8 mouse cellular contexts compared by ENCODE assay signal in the genomic region with DNA sequence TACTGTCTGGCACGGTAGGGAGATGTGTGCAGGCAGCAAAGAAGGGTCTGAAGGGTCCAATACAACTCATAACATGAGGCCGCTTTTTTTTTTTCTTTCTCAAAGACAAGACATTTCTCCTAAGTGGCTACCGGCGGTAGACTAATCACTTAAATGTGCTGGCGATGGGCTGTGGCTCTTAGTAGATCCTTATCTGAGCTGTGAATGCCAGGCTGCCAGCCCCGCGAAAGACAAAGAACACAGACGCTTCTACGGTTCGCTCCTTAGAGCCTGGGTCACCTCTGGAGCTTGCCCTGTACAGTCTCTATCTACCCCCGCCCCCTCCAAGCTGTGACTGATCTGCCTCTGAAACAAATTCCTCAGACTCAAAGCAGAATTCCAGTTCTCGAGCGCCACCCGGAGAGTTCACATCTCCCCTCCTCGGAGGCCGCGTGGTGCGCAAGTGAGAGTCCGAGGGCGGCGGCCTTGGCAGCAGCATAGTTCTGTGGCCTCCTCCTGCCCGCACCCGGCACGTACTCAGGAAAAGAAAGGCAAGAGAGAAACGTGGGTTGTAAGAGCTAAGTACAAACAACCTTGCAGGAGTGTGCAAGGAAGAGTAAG. TPM values are rescaled to one million over a fixed set of nuclear protein-coding genes. Genes with fewer than 3 reads are reported as not detected.
DNase-seq lines count a peak whose midpoint lies in the region; ATAC-seq lines count a peak whose summit lies in the region.

No protein-coding gene starts in this region.

- H3K9me3 ChIP-seq in embryonic facial prominence, embryonic 10.5 days = no peaks in the 10 kb centered on the region
- no peaks in the 10 kb centered on the region for H3K9me3 ChIP-seq in heart, embryonic 11.5 days (replicated peaks; ENCODE audit: control insufficient read depth, low read length)
- no peaks in the 10 kb centered on the region for H3K9me3 ChIP-seq in kidney, embryonic 15.5 days (replicated peaks)
- H3K9me3 ChIP-seq in stomach, embryonic 15.5 days = no peaks in the 10 kb centered on the region

- peak overlapping the region; percentile 62 for H3K4me3 ChIP-seq in embryonic facial prominence, embryonic 10.5 days
- H3K4me3 ChIP-seq in heart, embryonic 11.5 days (ENCODE audit: low read depth, low read length) = no peak overlapping the region
- peak overlapping the region; percentile 52 for H3K4me3 ChIP-seq in kidney, embryonic 15.5 days (replicated peaks)
- peak overlapping the region; percentile 45; the same call in 1 of the 2 replicates for H3K4me3 ChIP-seq in stomach, embryonic 15.5 days (replicated peaks)

- H3K4me2 ChIP-seq in heart, embryonic 11.5 days = peak overlapping the region; percentile 67
- H3K4me2 ChIP-seq in kidney, embryonic 15.5 days = peak overlapping the region; percentile 68
- H3K4me2 ChIP-seq in stomach, embryonic 15.5 days = peak overlapping the region; percentile 60

- no peak overlapping the region for H3K9ac ChIP-seq in heart, embryonic 11.5 days (ENCODE audit: low read depth, low read length)
- H3K9ac ChIP-seq in kidney, embryonic 15.5 days = no peak overlapping the region
- no peak overlapping the region for H3K9ac ChIP-seq in stomach, embryonic 15.5 days

- peaks cover 90% of the 10 kb centered on the region for H3K27me3 ChIP-seq in embryonic facial prominence, embryonic 10.5 days (replicated peaks; ENCODE audit: low read depth, poor library complexity, severe bottlenecking)
- peaks cover 58% of the 10 kb centered on the region for H3K27me3 ChIP-seq in heart, embryonic 11.5 days (ENCODE audit: control insufficient read depth, insufficient read depth, low read length)
- peaks cover 78% of the 10 kb centered on the region for H3K27me3 ChIP-seq in kidney, embryonic 15.5 days
- peaks cover 26% of the 10 kb centered on the region; the same call in 1 of the 2 replicates for H3K27me3 ChIP-seq in stomach, embryonic 15.5 days (replicated peaks)

- peak overlapping the region; percentile 94 for H3K27ac ChIP-seq in embryonic facial prominence, embryonic 10.5 days (replicated peaks)
- H3K27ac ChIP-seq in heart, embryonic 11.5 days (ENCODE audit: low read depth, low read length) = peak overlapping the region; percentile 91; the same call in 1 of the 2 replicates
- H3K27ac ChIP-seq in kidney, embryonic 15.5 days = peak overlapping the region; percentile 95
- peak overlapping the region; percentile 86 for H3K27ac ChIP-seq in stomach, embryonic 15.5 days

- no peaks in the 10 kb centered on the region for H3K36me3 ChIP-seq in embryonic facial prominence, embryonic 10.5 days (replicated peaks)
- no peaks in the 10 kb centered on the region for H3K36me3 ChIP-seq in heart, embryonic 11.5 days (ENCODE audit: control insufficient read depth, insufficient read depth, low read length)
- no peaks in the 10 kb centered on the region for H3K36me3 ChIP-seq in kidney, embryonic 15.5 days
- H3K36me3 ChIP-seq in stomach, embryonic 15.5 days = no peaks in the 10 kb centered on the region

- WGBS in embryonic facial prominence, embryonic 10.5 days = 5% methylated on average over 25 of the region's 25 CpGs
- 5% methylated on average over 25 of the region's 25 CpGs for WGBS in heart, embryonic 11.5 days (ENCODE audit: insufficient replicate concordance)
- WGBS in kidney, embryonic 15.5 days = 8% methylated on average over 25 of the region's 25 CpGs
- WGBS in stomach, embryonic 15.5 days = 8% methylated on average over 25 of the region's 25 CpGs

- peak; percentile 35 for ATAC-seq in heart, embryonic 11.5 days (replicated peaks; ENCODE audit: insufficient number of reproducible peaks, low FRiP score, low TSS enrichment)
- 0 out of 2 replicates have a peak, but pooled peaks have one; percentile 4 for ATAC-seq in kidney, embryonic 15.5 days (replicated peaks; ENCODE audit: low FRiP score)
- no peak for ATAC-seq in stomach, embryonic 15.5 days (ENCODE audit: insufficient read depth, low FRiP score, low read depth)

- peaks cover 65% of the 10 kb centered on the region for H3K4me1 ChIP-seq in embryonic facial prominence, embryonic 10.5 days
- peaks cover 8% of the 10 kb centered on the region for H3K4me1 ChIP-seq in heart, embryonic 11.5 days (ENCODE audit: control insufficient read depth, insufficient read depth, low read length)
- H3K4me1 ChIP-seq in kidney, embryonic 15.5 days = peaks cover 54% of the 10 kb centered on the region
- H3K4me1 ChIP-seq in stomach, embryonic 15.5 days = peaks cover 8% of the 10 kb centered on the region; the same call in 1 of the 2 replicates

- peak; percentile 46 for DNase-seq in ovary, adult 18-20 months (ENCODE audit: low spot score)
- DNase-seq in ovary, postnatal 10 days (ENCODE audit: low spot score) = no peak
- peak; percentile 81 for DNase-seq in embryonic facial prominence, embryonic 10.5 days (ENCODE audit: low spot score)
- DNase-seq in lung, postnatal 10 days = peak; percentile 80
- no peak for DNase-seq in cerebellum, adult 9-11 months

RNA-seq across cellular contexts. Expression of gene Bcor, which starts 2.7 kb away (rescaled TPM):
- polyA plus RNA-seq in embryonic facial prominence, embryonic 10.5 days (2016; fragmentation: Nextera tagmentation; extraction: Ambion mirVana) = 23.7 and 26.3 TPM in 2 replicates
- 18.7 and 20.2 TPM in 2 replicates for polyA plus RNA-seq in heart, embryonic 11.5 days (2014; fragmentation: Nextera tagmentation; extraction: Ambion mirVana)
- polyA plus RNA-seq in kidney, embryonic 15.5 days (2015; fragmentation: Nextera tagmentation; extraction: Ambion mirVana) = 18.8 and 19.3 TPM in 2 replicates
- 13.1 and 14.0 TPM in 2 replicates for polyA plus RNA-seq in stomach, embryonic 15.5 days (2015; fragmentation: Nextera tagmentation; extraction: Ambion mirVana)

Comparison
In these comparisons a context has a peak if more than half of its experiments do, and no peak if none do; other contexts are left out.
1. DNase-seq: peak in ovary, adult 18-20 months (single experiment), embryonic facial prominence, embryonic 10.5 days (single experiment) and lung, postnatal 10 days (single experiment); none in ovary, postnatal 10 days (single experiment) and cerebellum, adult 9-11 months (single experiment).
2. Peak in every context shown above with its lines, with median percentiles within 50 percentile points of each other: H3K27ac ChIP-seq and H3K4me2 ChIP-seq.